Mouse (Mus musculus): ENCODE measurements around the gene Krt72. TPM values are rescaled to one million over a fixed set of nuclear protein-coding genes. Genes with fewer than 3 reads are reported as not detected.

The Krt72 gene
- not detected in 2 replicates for total RNA-seq (2017)

DNA sequence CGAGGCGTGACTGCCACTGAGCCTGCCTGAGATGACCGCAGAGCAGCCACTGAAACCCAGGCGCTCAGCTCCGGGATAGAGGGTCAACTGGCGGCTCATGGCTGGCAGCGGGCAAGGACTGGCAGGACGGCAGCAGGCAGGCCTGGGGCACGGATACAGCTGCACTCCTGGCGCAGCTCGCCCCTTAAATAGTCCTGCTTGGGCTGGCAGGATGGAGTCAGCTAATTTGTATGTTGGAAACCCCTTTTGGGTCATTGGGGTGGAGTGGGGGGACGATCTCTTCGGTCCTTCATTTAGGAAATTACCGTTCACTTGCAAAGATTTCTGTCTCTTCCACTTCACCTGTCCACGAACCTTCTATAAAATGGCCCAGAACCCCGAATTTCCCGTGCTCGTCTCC, at the start of gene Krt72:
Gene Krt72 (minus strand): TSS at position 101 of the 400 bp plus-strand sequence.
- no peak for ATAC-seq (replicated peaks; ENCODE audit: low read depth, poor library complexity, severe bottlenecking)

- ATAC-seq (replicated peaks; ENCODE audit: low read depth, poor library complexity, severe bottlenecking) = no peak
These were observed 48.6 kb upstream of the Krt72 start for GRCm38 (mm10) chr15:101834784-101835328.

GRCm38 (mm10) chr15:101833131-101833530, 46.9 kb upstream of the Krt72 start:
- no peak for ATAC-seq (replicated peaks; ENCODE audit: low read depth, poor library complexity, severe bottlenecking)

DNA sequence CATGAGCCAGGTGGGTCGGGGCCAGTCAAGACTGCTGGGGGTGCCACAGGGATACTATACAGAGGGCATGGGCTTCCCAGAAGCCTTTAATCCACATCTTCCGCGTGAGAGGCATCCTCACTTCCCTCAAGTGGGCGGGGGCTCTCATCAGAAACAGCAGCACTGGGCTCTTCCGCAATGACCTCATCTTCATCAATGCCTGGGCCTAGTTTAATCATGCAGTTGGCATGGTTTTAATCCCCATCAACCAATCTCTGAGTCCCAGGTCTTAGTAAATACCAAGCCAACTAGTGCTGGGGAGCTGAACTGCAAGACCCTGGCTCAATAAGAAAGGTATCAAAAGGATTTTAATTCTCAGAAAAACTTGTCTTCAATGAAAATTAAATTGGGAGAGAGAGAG, 43.2 kb upstream of the Krt72 start:
- ATAC-seq (replicated peaks; ENCODE audit: low read depth, poor library complexity, severe bottlenecking) = no peak

- ATAC-seq (replicated peaks; ENCODE audit: low read depth, poor library complexity, severe bottlenecking) = no peak
These were observed 35.5 kb upstream of the Krt72 start for GRCm38 (mm10) chr15:101821786-101822185.

DNA sequence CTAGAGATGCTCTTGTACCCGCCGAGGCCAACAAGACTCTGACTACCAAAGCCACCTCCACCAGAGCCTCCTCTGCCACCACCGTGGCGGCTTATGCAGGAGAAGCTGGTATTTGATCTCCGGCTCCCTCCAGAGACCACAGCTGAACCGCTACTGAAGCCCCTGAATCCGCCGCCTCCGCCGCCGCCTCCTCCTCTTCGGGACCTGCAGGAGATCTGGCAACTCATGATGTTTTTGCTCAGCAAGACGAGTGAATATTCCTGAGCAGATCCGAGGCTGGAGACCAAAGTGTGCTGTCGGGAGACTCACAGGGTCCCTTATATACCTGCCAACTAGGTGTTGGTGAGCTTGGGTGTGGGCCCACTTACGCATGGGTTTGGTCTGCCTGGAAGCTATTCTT, 31.6 kb upstream of the Krt72 start, which contains the start of gene Krt2:
Gene Krt2 (minus strand): TSS at position 295 of the 400 bp plus-strand sequence.
- no peak for ATAC-seq (replicated peaks; ENCODE audit: low read depth, poor library complexity, severe bottlenecking)

- no peak for ATAC-seq (replicated peaks; ENCODE audit: low read depth, poor library complexity, severe bottlenecking)
These were observed 17.0 kb upstream of the Krt72 start for GRCm38 (mm10) chr15:101803052-101803822.

DNA sequence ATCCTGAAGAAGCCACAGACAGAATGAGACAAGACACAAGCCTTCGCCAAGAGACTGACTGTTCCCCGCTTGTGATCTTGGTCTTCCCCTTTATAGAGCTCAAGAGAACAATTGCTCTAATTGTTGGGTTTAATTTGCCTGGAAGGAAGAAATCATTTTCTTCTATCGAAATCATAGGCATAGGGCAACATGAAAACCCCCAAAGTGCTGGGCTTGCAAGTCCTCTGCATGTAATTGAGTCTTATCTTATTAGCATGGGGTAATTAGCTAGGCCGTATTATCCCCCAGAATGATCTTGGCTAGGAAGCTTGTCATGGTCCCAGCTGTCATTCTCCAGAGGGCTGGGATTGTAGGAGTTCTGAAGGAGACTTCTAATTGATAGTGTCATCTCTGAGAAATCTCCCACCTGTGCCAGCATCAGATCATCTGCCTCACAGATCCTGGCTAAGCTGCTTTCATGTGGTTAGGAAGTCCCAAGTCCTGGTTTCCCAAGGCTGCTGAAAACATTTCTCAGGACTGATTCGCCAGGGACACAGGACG, 16.1 kb upstream of the Krt72 start, which contains the start of gene Krt73:
Gene Krt73 (minus strand): TSS at position 51 of the 540 bp plus-strand sequence.
- no peak for ATAC-seq (replicated peaks; ENCODE audit: low read depth, poor library complexity, severe bottlenecking)

- ATAC-seq (replicated peaks; ENCODE audit: low read depth, poor library complexity, severe bottlenecking) = no peak
These were observed 4.6 kb upstream of the Krt72 start for GRCm38 (mm10) chr15:101790867-101791266.

DNA sequence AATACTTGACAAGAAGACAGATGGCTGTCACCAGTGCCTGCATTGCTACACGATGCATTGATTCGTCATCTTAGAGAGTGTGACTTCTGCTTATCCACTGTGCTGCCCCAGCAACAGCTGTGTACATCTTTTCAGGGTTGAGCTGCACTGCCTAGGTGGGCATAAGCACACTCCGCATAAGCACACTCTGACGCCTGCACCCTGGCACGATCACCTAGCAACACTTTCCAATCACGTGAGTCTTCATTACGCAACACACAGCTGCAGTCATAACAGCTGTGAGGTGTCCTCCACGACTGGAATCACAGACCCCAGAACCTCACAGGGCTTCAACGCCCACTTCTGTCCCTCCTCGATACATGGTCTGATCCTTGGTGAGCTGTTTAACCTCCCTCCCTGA, 12.8 kb downstream of the Krt72 start:
- no peak for ATAC-seq (replicated peaks; ENCODE audit: low read depth, poor library complexity, severe bottlenecking)

GRCm38 (mm10) chr15:101772711-101773081, 13.6 kb downstream of the Krt72 start:
- ATAC-seq (replicated peaks; ENCODE audit: low read depth, poor library complexity, severe bottlenecking) = peak; percentile 91

- peak; percentile 54 for ATAC-seq (replicated peaks; ENCODE audit: low read depth, poor library complexity, severe bottlenecking)
These were observed 14.1 kb downstream of the Krt72 start for GRCm38 (mm10) chr15:101772080-101772710.

DNA sequence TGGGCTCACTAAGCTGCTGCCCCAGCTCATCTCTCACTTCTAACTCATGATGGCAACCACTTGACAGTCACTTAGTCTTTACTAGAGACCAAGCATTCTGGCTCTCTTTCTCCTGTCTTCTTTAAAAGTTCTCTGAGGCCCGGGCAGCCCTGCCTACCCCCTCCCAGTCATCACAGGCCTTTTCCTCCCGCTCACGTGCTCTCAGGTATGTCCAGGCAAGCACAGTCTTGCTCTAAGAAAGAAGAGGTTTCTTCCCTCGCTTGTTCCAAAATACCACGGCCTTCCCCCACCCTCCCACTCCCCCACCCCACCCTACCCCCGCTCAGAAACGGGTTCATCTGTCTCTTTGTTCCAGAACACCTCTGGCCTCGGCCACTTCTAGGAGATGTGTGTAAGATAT, 16.0 kb downstream of the Krt72 start:
- ATAC-seq (replicated peaks; ENCODE audit: low read depth, poor library complexity, severe bottlenecking) = no peak

- no peak for ATAC-seq (replicated peaks; ENCODE audit: low read depth, poor library complexity, severe bottlenecking)
These were observed 43.5 kb downstream of the Krt72 start, which contains the start of gene Krt71 for GRCm38 (mm10) chr15:101742711-101743110. Krt71 (minus strand) TSS chr15:101743109.

- no peak for ATAC-seq (replicated peaks; ENCODE audit: low read depth, poor library complexity, severe bottlenecking)
These were observed 48.5 kb downstream of the Krt72 start for GRCm38 (mm10) chr15:101737786-101738185.

- no peak for ATAC-seq (replicated peaks; ENCODE audit: low read depth, poor library complexity, severe bottlenecking)
These were observed 55.6 kb downstream of the Krt72 start for GRCm38 (mm10) chr15:101730653-101731052.

Other genes starting within 250 kb of the Krt72 start
- not detected in 2 replicates for gene Krt82, start 235.8 kb downstream of the Krt72 start, total RNA-seq (2017)
- gene Krt90, start 223.5 kb downstream of the Krt72 start, total RNA-seq (2017) = not detected in 2 replicates
- not detected in 2 replicates for gene Krt75, start 212.6 kb downstream of the Krt72 start, total RNA-seq (2017)
- not detected in 2 replicates for gene Gm5414, start 158.3 kb downstream of the Krt72 start, total RNA-seq (2017)
- not detected in 2 replicates for gene Gm5478, start 139.1 kb downstream of the Krt72 start, total RNA-seq (2017)
- gene Krt6b, start 106.2 kb downstream of the Krt72 start, total RNA-seq (2017) = not detected in 2 replicates
- not detected in 2 replicates for gene Krt6a, start 92.2 kb downstream of the Krt72 start, total RNA-seq (2017)
- gene Krt5, start 73.6 kb downstream of the Krt72 start, total RNA-seq (2017) = not detected in 2 replicates
- not detected in 2 replicates for gene Krt71, start 43.4 kb downstream of the Krt72 start, total RNA-seq (2017)
- not detected in 2 replicates for gene Krt73, start 15.9 kb upstream of the Krt72 start, total RNA-seq (2017)
- gene Krt2, start 31.7 kb upstream of the Krt72 start, total RNA-seq (2017) = not detected in 2 replicates
- gene Krt1, start 64.3 kb upstream of the Krt72 start, total RNA-seq (2017) = not detected in 2 replicates
- not detected in 2 replicates for gene Krt77, start 83.2 kb upstream of the Krt72 start, total RNA-seq (2017)
- not detected in 2 replicates for gene Krt76, start 106.5 kb upstream of the Krt72 start, total RNA-seq (2017)
- gene Krt4, start 138.3 kb upstream of the Krt72 start, total RNA-seq (2017) = not detected in 2 replicates
- not detected in 2 replicates for gene Krt79, start 153.9 kb upstream of the Krt72 start, total RNA-seq (2017)
- not detected in 2 replicates for gene Krt78, start 167.8 kb upstream of the Krt72 start, total RNA-seq (2017)
- not detected in 2 replicates for gene Krt8, start 218.0 kb upstream of the Krt72 start, total RNA-seq (2017)
- gene Krt18, start 241.7 kb upstream of the Krt72 start, total RNA-seq (2017) = 15.7 and 19.7 TPM in 2 replicates

Data from common myeloid progenitor, adult 5-6 weeks (primary cell).